Mouse (Mus musculus) right cerebral cortex, postnatal 14 days (tissue): ENCODE measurements around the gene Tbc1d1.

Experiments used
- DNase-seq: peaks from one replicate; pipeline ENCODE4 v3.0.0; 2022

Gene Tbc1d1

GRCm38 (mm10) chr5:64241867-64242266 is 85.8 kb downstream of the Tbc1d1 start:
- no peak for DNase-seq

- DNase-seq = no peak
Observed at GRCm38 (mm10) chr5:64242795-64243455, 86.8 kb downstream of the Tbc1d1 start.

GRCm38 (mm10) chr5:64243666-64244065 is 87.6 kb downstream of the Tbc1d1 start:
- no peak for DNase-seq

GRCm38 (mm10) chr5:64244283-64244682 is 88.2 kb downstream of the Tbc1d1 start:
- no peak for DNase-seq

- no peak for DNase-seq
Observed at GRCm38 (mm10) chr5:64244745-64245144, 88.6 kb downstream of the Tbc1d1 start.

- no peak for DNase-seq
Observed at GRCm38 (mm10) chr5:64251435-64251834, 95.3 kb downstream of the Tbc1d1 start.

GRCm38 (mm10) chr5:64254278-64254677 is 98.2 kb downstream of the Tbc1d1 start:
- DNase-seq = no peak

GRCm38 (mm10) chr5:64254988-64255387 is 98.9 kb downstream of the Tbc1d1 start:
- no peak for DNase-seq

- DNase-seq = no peak
Observed at GRCm38 (mm10) chr5:64263348-64263747, 107.2 kb downstream of the Tbc1d1 start.

- no peak for DNase-seq
Observed at GRCm38 (mm10) chr5:64263898-64264478, 107.9 kb downstream of the Tbc1d1 start.

GRCm38 (mm10) chr5:64265145-64265544 is 109.0 kb downstream of the Tbc1d1 start:
- DNase-seq = peak; percentile 54

- no peak for DNase-seq
Observed at GRCm38 (mm10) chr5:64265906-64266305, 109.8 kb downstream of the Tbc1d1 start.

GRCm38 (mm10) chr5:64266534-64266933 is 110.4 kb downstream of the Tbc1d1 start:
- no peak for DNase-seq

- no peak for DNase-seq
Observed at GRCm38 (mm10) chr5:64267279-64267678, 111.2 kb downstream of the Tbc1d1 start.

- DNase-seq = no peak
Observed at GRCm38 (mm10) chr5:64269669-64270068, 113.6 kb downstream of the Tbc1d1 start.

GRCm38 (mm10) chr5:64273517-64273916 is 117.4 kb downstream of the Tbc1d1 start:
- DNase-seq = no peak

GRCm38 (mm10) chr5:64274296-64274695 is 118.2 kb downstream of the Tbc1d1 start:
- DNase-seq = no peak

- DNase-seq = peak; percentile 44
Observed at GRCm38 (mm10) chr5:64274738-64275451, 118.8 kb downstream of the Tbc1d1 start.

GRCm38 (mm10) chr5:64277646-64278191 is 121.6 kb downstream of the Tbc1d1 start:
- DNase-seq = no peak

GRCm38 (mm10) chr5:64279668-64280067 is 123.6 kb downstream of the Tbc1d1 start:
- no peak for DNase-seq

GRCm38 (mm10) chr5:64280191-64280590 is 124.1 kb downstream of the Tbc1d1 start:
- peak; percentile 28 for DNase-seq

- DNase-seq = no peak
Observed at GRCm38 (mm10) chr5:64280613-64281012, 124.5 kb downstream of the Tbc1d1 start.

- no peak for DNase-seq
Observed at GRCm38 (mm10) chr5:64281674-64282073, 125.6 kb downstream of the Tbc1d1 start.

- no peak for DNase-seq
Observed at GRCm38 (mm10) chr5:64282594-64282993, 126.5 kb downstream of the Tbc1d1 start.
